Mouse (Mus musculus): ENCODE data around the gene Cdkn3.

- no peak for TF ChIP-seq POLR2A (IDR thresholded peaks at IDR 0.05; ENCODE audit: extremely low read depth, insufficient read depth, low read length)
- TF ChIP-seq CTCF (IDR thresholded peaks at IDR 0.05; ENCODE audit: low read depth, low read length) = no peak
Measured at GRCm38 (mm10) chr14:46755851-46756250, 4.5 kb upstream of the Cdkn3 start.
